Mouse (Mus musculus) liver, embryonic 12.5 days (tissue): ENCODE measurements around the gene Khsrp. TPM values are rescaled to one million over a fixed set of nuclear protein-coding genes. Genes with fewer than 3 reads are reported as not detected.

Source experiments
- ATAC-seq: fragments of 200-750 bp; cut with Nextera tagmentation; 2 replicates; pipeline ENCODE4 v1.8.0; 2017; ENCODE audit warnings: moderate number of reproducible peaks, mild to moderate bottlenecking, moderate library complexity
- H3K27ac ChIP-seq: fragments of 300-500 bp; sonication (generic); 2 replicates; pipeline ENCODE4 v1.5.1; 2016; ENCODE audit warnings: mild to moderate bottlenecking
- H3K27me3 ChIP-seq: fragments of 300-500 bp; sonication (generic); replicated peaks from 2 replicates; pipeline ENCODE4 v1.6.1; 2016; ENCODE audit warnings: mild to moderate bottlenecking, moderate library complexity
- H3K36me3 ChIP-seq: fragments of 300-500 bp; sonication (generic); 2 replicates; pipeline ENCODE4 v1.6.1; 2016; ENCODE audit warnings: mild to moderate bottlenecking, moderate library complexity
- H3K4me1 ChIP-seq: fragments of 300-500 bp; sonication (generic); 2 replicates; pipeline ENCODE4 v1.6.1; 2016
- H3K4me2 ChIP-seq: fragments of 300-500 bp; sonication (generic); 2 replicates; pipeline ENCODE4 v1.6.1; 2016; ENCODE audit warnings: mild to moderate bottlenecking, moderate library complexity
- H3K4me3 ChIP-seq: fragments of 300-500 bp; sonication (generic); 2 replicates; pipeline ENCODE4 v1.5.1; 2016; ENCODE audit warnings: mild to moderate bottlenecking, moderate library complexity
- H3K9ac ChIP-seq: fragments of 300-500 bp; sonication (generic); 2 replicates; pipeline ENCODE4 v1.6.1; 2016; ENCODE audit warnings: mild to moderate bottlenecking, moderate library complexity
- H3K9me3 ChIP-seq: fragments of 300-500 bp; sonication (generic); replicated peaks from 2 replicates; pipeline ENCODE4 v1.6.1; 2016; ENCODE audit warnings: mild to moderate bottlenecking, moderate library complexity
- WGBS: fragments of 180-500 bp; shearing (Covaris S2); methylation state at CpG from one replicate; pipeline ENCODE4 v1.1.7; 2016; ENCODE audit not compliant: insufficient replicate concordance; 5-methylcytosine and 5-hydroxymethylcytosine counted together
- polyA plus RNA-seq: library from polyadenylated mRNA; unstranded; fragments of >200 nt; fragmentation: Nextera tagmentation; extraction: Ambion mirVana; gene quantifications from 2 replicates; pipeline ENCODE4 v1.2.1, GENCODE M21; 2016

The Khsrp gene
- polyA plus RNA-seq, 1 experiment from 2014 or later = 54.9 TPM

- H3K36me3 ChIP-seq = no peaks in the 10 kb centered on the region
- H3K9ac ChIP-seq = no peak within 1 kb of the TSS
- WGBS = 69% methylated on average over 5 of the region's 5 CpGs
- no peaks in the 10 kb centered on the region for H3K27me3 ChIP-seq
- no peaks in the 10 kb centered on the region for H3K9me3 ChIP-seq
- ATAC-seq = no peak
- no peak within 1 kb of the TSS for H3K4me2 ChIP-seq
- H3K4me1 ChIP-seq = 0 out of 2 replicates have a peak, but pooled peaks cover 4% of the 10 kb centered on the region
- H3K27ac ChIP-seq = no peak within 1 kb of the TSS
- H3K4me3 ChIP-seq = no peak within 1 kb of the TSS
Observed at GRCm38 (mm10) chr17:56982013-56982412, 49.3 kb downstream of the Khsrp start, which contains the start of gene Acer1. TSS of gene Acer1 (minus strand) at chr17:56982126.

GRCm38 (mm10) chr17:56981049-56981448, 50.3 kb downstream of the Khsrp start:
- WGBS = 54% methylated on average over 7 of the region's 7 CpGs
- H3K9me3 ChIP-seq = no peaks in the 10 kb centered on the region
- 0 out of 2 replicates have a peak, but pooled peaks cover 10% of the 10 kb centered on the region for H3K4me1 ChIP-seq
- no peaks in the 10 kb centered on the region for H3K36me3 ChIP-seq
- no peak overlapping the region for H3K27ac ChIP-seq
- ATAC-seq = no peak
- H3K9ac ChIP-seq = no peak overlapping the region
- H3K27me3 ChIP-seq = no peaks in the 10 kb centered on the region
- H3K4me2 ChIP-seq = no peak overlapping the region
- H3K4me3 ChIP-seq = no peak overlapping the region

GRCm38 (mm10) chr17:56979524-56979923, 51.8 kb downstream of the Khsrp start:
- no peak for ATAC-seq

GRCm38 (mm10) chr17:56976531-56977390, 54.6 kb downstream of the Khsrp start:
- H3K9ac ChIP-seq = no peak overlapping the region
- H3K4me1 ChIP-seq = peaks cover 16% of the 10 kb centered on the region
- H3K27ac ChIP-seq = no peak overlapping the region
- 52% methylated on average over 8 of the region's 8 CpGs for WGBS
- H3K36me3 ChIP-seq = no peaks in the 10 kb centered on the region
- H3K4me3 ChIP-seq = no peak overlapping the region
- H3K4me2 ChIP-seq = no peak overlapping the region
- ATAC-seq = no peak
- no peaks in the 10 kb centered on the region for H3K9me3 ChIP-seq
- H3K27me3 ChIP-seq = peaks cover 5% of the 10 kb centered on the region

More at GRCm38 (mm10) chr17:56979524-56979923, 51.8 kb downstream of the Khsrp start:
- H3K4me1 ChIP-seq = peaks cover 12% of the 10 kb centered on the region
- no peaks in the 10 kb centered on the region for H3K36me3 ChIP-seq
- WGBS = 38% methylated on average over 6 of the region's 8 CpGs
- H3K9ac ChIP-seq = no peak overlapping the region
- H3K4me3 ChIP-seq = no peak overlapping the region
- H3K4me2 ChIP-seq = no peak overlapping the region
- no peaks in the 10 kb centered on the region for H3K27me3 ChIP-seq
- no peak overlapping the region for H3K27ac ChIP-seq
- H3K9me3 ChIP-seq = no peaks in the 10 kb centered on the region

GRCm38 (mm10) chr17:56975391-56975790, 55.9 kb downstream of the Khsrp start:
- WGBS = 63% methylated on average over 3 of the region's 3 CpGs
- Histone ChIP-seq H3K9me3 (no peaks in the 10 kb centered on the region), H3K27ac (no peak overlapping the region), H3K4me3 (no peak overlapping the region), H3K4me1 (peaks cover 16% of the 10 kb centered on the region), H3K36me3 (no peaks in the 10 kb centered on the region), H3K27me3 (peaks cover 17% of the 10 kb centered on the region), H3K9ac (no peak overlapping the region), H3K4me2 (no peak overlapping the region)
- no peak for ATAC-seq

- Histone ChIP-seq H3K27ac (no peak overlapping the region), H3K36me3 (no peaks in the 10 kb centered on the region), H3K4me3 (no peak overlapping the region), H3K27me3 (peaks cover 22% of the 10 kb centered on the region), H3K9me3 (no peaks in the 10 kb centered on the region), H3K4me1 (peaks cover 12% of the 10 kb centered on the region), H3K4me2 (no peak overlapping the region), H3K9ac (no peak overlapping the region)
- no peak for ATAC-seq
- 69% methylated on average over 5 of the region's 5 CpGs for WGBS
Observed at GRCm38 (mm10) chr17:56974708-56975240, 56.5 kb downstream of the Khsrp start.

- Histone ChIP-seq H3K4me2 (no peak overlapping the region), H3K36me3 (no peaks in the 10 kb centered on the region), H3K4me1 (peaks cover 12% of the 10 kb centered on the region), H3K4me3 (no peak overlapping the region), H3K9me3 (no peaks in the 10 kb centered on the region), H3K9ac (no peak overlapping the region), H3K27ac (no peak overlapping the region), H3K27me3 (peaks cover 29% of the 10 kb centered on the region)
- WGBS = 54% methylated on average over 13 of the region's 14 CpGs
- ATAC-seq = no peak
Observed at GRCm38 (mm10) chr17:56973956-56974707, 57.2 kb downstream of the Khsrp start.

Other genes with a start within 250 kb of the Khsrp start
- gene Rfx2, start 200.5 kb downstream of the Khsrp start, polyA plus RNA-seq = 12.6 and 13.6 TPM in 2 replicates
- gene Acsbg2, start 157.1 kb downstream of the Khsrp start, polyA plus RNA-seq = not detected in 2 replicates
- gene 1700061G19Rik, start 156.0 kb downstream of the Khsrp start, polyA plus RNA-seq = 0.08 and 0.11 TPM in 2 replicates
- gene Mllt1, start 96.1 kb downstream of the Khsrp start, polyA plus RNA-seq = 24.4 and 24.7 TPM in 2 replicates
- not detected in 2 replicates for gene Acer1, start 49.4 kb downstream of the Khsrp start, polyA plus RNA-seq
- gene Clpp, start 41.2 kb downstream of the Khsrp start, polyA plus RNA-seq = 108 and 115 TPM in 2 replicates
- 24.5 and 25.1 TPM in 2 replicates for gene Alkbh7, start 34.2 kb downstream of the Khsrp start, polyA plus RNA-seq
- gene Pspn, start 31.5 kb downstream of the Khsrp start, polyA plus RNA-seq = 0.29 and 0.31 TPM in 2 replicates
- 76.4 and 78.5 TPM in 2 replicates for gene Gtf2f1, start 20.2 kb downstream of the Khsrp start, polyA plus RNA-seq
- gene Gm17949, start 20.1 kb downstream of the Khsrp start, polyA plus RNA-seq = 0.11 and 0.33 TPM in 2 replicates
- not detected in 2 replicates for gene Slc25a41, start 10.1 kb upstream of the Khsrp start, polyA plus RNA-seq
- 2.5 and 3.0 TPM in 2 replicates for gene Crb3, start 27.6 kb upstream of the Khsrp start, polyA plus RNA-seq
- 3.2 and 3.5 TPM in 2 replicates for gene Slc25a23, start 28.3 kb upstream of the Khsrp start, polyA plus RNA-seq
- gene Dennd1c, start 47.0 kb upstream of the Khsrp start, polyA plus RNA-seq = 1.8 and 2.2 TPM in 2 replicates
- 1.1 and 1.4 TPM in 2 replicates for gene Tubb4a, start 56.3 kb upstream of the Khsrp start, polyA plus RNA-seq
- 2.3 and 2.4 TPM in 2 replicates for gene Tnfsf9, start 73.8 kb upstream of the Khsrp start, polyA plus RNA-seq
- gene Cd70, start 118.3 kb upstream of the Khsrp start, polyA plus RNA-seq = not detected in 2 replicates
- gene Tnfsf14, start 162.7 kb upstream of the Khsrp start, polyA plus RNA-seq = 1.6 and 1.7 TPM in 2 replicates
- 95.1 and 100 TPM in 2 replicates for gene C3, start 196.6 kb upstream of the Khsrp start, polyA plus RNA-seq
- 18.2 and 18.4 TPM in 2 replicates for gene Gpr108, start 216.9 kb upstream of the Khsrp start, polyA plus RNA-seq
- 14.7 and 15.3 TPM in 2 replicates for gene Trip10, start 217.9 kb upstream of the Khsrp start, polyA plus RNA-seq
- gene Vav1, start 247.6 kb upstream of the Khsrp start, polyA plus RNA-seq = 14.2 and 14.3 TPM in 2 replicates